Mouse (Mus musculus) layer of hippocampus, adult 8-10 months (tissue): Measurements from ENCODE around the gene Asf1b. TPM values are rescaled to one million over a fixed set of nuclear protein-coding genes. Genes with fewer than 3 reads are reported as not detected.

Experiments
- DNase-seq, 2 experiments: peaks; one replicate each; pipeline ENCODE4 v3.0.0; 2022; ENCODE audit warnings: low spot score in 2 of 2
- microRNA-seq, 2 experiments: library from miRNA; unstranded; fragments of <30 nt; microRNA quantifications; one replicate each; pipeline ENCODE4 v1.2.0; 2022
- total RNA-seq, 4 experiments: library from RNA; stranded (reverse); gene quantifications; 2 replicates each; pipeline ENCODE4 v1.2.4; 2022

The Asf1b gene
- total RNA-seq, 4 experiments from 2014 or later = 0.63 to 1.1 (median 0.75) TPM

DNA sequence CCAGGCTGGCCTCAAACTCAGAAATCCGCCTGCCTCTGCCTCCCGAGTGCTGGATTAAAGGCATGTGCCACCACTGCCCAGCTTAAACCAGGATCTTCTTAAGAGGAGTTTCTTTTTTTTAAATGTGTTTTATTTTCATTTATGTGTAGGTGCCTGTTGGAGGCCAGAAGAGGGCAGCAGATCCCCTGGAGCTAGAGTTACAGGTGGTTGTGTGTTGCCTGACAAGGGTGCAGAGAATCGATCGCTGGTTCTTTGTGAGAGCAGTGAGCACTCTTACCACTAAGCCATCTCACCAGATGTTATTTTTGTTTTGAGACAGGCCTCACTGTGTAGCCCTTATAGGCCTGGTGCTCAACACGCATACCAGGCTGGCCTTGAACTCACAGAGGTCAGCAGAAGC lies 60.5 kb downstream of the Asf1b start:
- no peak for DNase-seq

DNA sequence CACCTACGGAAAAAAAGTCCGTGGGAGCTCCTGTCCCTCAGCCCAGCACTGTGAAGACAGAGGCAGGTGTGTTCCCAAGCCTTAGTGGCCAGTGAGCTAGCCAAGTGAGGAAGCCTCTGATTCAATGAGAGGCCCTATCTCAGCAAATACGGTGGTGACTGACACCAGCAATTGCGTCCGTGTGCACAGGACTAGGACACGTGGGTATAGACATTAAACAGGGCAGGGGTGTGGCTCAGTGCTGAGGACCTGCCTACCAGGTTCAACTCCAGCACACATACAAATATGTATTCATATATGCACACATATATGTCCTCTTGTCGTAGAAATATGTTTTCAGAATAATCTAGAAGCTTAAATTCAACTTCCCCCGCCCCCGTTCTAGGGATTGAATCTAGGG lies 64.4 kb downstream of the Asf1b start:
- DNase-seq = no peak

Small RNA genes lying within 50 kb of the gene (microRNA-seq; reads per million reads assigned to microRNA genes)
- gene Gm44330 (0.64 to 0.76 reads per million in 2 experiments), gene Gm44450 (0 to 0.64 reads per million in 2 experiments), gene Mir1199 (0.64 to 0.76 reads per million in 2 experiments), gene Mir8111 (7.3 to 8.3 reads per million in 2 experiments)

Other genes starting within 250 kb of the Asf1b start
- gene Ddx39, start 240.3 kb upstream of the Asf1b start, total RNA-seq = 10 to 100 TPM; 17.4 to 19.4 (median 19.0) TPM
- 10 to 100 TPM in 3 of 4 experiments, 1 to 10 TPM in 1; 9.9 to 13.4 (median 10.4) TPM for gene Adgre5, start 214.2 kb upstream of the Asf1b start, total RNA-seq
- gene Adgrl1, start 55.4 kb upstream of the Asf1b start, total RNA-seq = 100 to 1,000 TPM; 287 to 307 (median 299) TPM
- 1 to 10 TPM in 1 of 4 experiments, under 1 TPM in 3; 0.22 to 1.1 (median 0.66) TPM for gene Gm10644, start 302 bp upstream of the Asf1b start, total RNA-seq
- 100 to 1,000 TPM; 246 to 260 (median 252) TPM for gene Prkaca, start 17.5 kb downstream of the Asf1b start, total RNA-seq
- gene Samd1, start 42.2 kb downstream of the Asf1b start, total RNA-seq = 10 to 100 TPM; 37.6 to 42.8 (median 40.0) TPM
- under 1 TPM in 1 of 4 experiments, not detected in 3; 0.39 TPM for gene 1700067K01Rik, start 46.0 kb downstream of the Asf1b start, total RNA-seq
- 1 to 10 TPM; 1.0 to 2.3 (median 1.5) TPM for gene 2210011C24Rik, start 56.7 kb downstream of the Asf1b start, total RNA-seq
- 1 to 10 TPM; 3.3 to 5.0 (median 4.2) TPM for gene Palm3, start 66.0 kb downstream of the Asf1b start, total RNA-seq
- gene Il27ra, start 87.1 kb downstream of the Asf1b start, total RNA-seq = 1 to 10 TPM; 1.5 to 2.7 (median 1.8) TPM
- gene Rln3, start 89.5 kb downstream of the Asf1b start, total RNA-seq = not detected
- 1 to 10 TPM; 3.4 to 7.1 (median 5.4) TPM for gene Gm10643, start 109.6 kb downstream of the Asf1b start, total RNA-seq
- 10 to 100 TPM; 24.6 to 34.1 (median 28.3) TPM for gene Rfx1, start 111.3 kb downstream of the Asf1b start, total RNA-seq
- 10 to 100 TPM; 18.9 to 21.6 (median 19.3) TPM for gene Dcaf15, start 149.3 kb downstream of the Asf1b start, total RNA-seq
- not detected for gene Podnl1, start 170.5 kb downstream of the Asf1b start, total RNA-seq
- 10 to 100 TPM; 54.1 to 61.7 (median 57.8) TPM for gene Cc2d1a, start 192.4 kb downstream of the Asf1b start, total RNA-seq
- gene 4930432K21Rik, start 192.5 kb downstream of the Asf1b start, total RNA-seq = 1 to 10 TPM; 2.1 to 3.5 (median 2.6) TPM
- gene Nanos3, start 229.7 kb downstream of the Asf1b start, total RNA-seq = 1 to 10 TPM; 1.0 to 3.7 (median 2.8) TPM